Mouse (Mus musculus): Measurements from ENCODE around the gene Gm13277. TPM values are rescaled to one million over a fixed set of nuclear protein-coding genes. Genes with fewer than 3 reads are reported as not detected.
"Not testable (repeated sequence)": the region's sequence is repeated elsewhere in the genome, so short reads cannot be mapped to it uniquely, and the experiment has no call there.

Gene Gm13277
- polyA plus RNA-seq, 1 experiment from 2014 or later, result not detected

DNA sequence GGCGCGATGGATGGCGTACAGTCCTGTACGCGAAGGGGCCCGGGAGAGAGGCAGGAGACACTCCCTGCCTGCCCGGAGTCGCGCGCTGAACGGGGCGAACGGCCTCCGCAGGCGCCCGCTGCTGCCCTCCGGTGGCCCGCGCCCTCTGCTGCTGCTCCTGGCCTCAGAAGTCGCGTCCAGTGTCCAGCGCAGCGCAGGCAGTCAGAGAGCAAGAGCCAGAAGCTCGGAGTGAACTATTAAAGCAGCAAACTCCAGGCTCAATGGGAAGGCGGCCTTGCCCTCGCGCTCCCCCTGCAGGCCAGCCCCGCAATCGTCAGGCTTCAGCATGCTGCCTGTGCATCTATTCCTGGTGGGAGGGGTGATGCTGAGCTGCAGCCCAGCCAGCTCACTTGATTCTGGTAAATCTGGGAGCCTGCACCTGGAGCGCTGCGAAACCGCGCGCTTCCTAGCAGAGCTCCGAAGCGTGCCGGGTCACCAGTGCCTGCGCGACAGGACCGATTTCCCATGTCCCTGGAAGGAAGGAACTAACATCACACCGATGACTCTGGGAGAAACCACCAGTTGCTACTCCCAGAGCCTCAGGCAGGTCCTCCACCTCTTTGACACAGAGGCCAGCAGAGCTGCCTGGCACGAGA is 24.9 kb upstream of the Gm13277 start:
- H3K36me3 ChIP-seq (ENCODE audit: control insufficient read depth, insufficient read depth, low read length); H3K9me3 ChIP-seq (ENCODE audit: control insufficient read depth, low read length); ATAC-seq (ENCODE audit: insufficient number of reproducible peaks, insufficient read depth, low FRiP score, low read depth); H3K9ac ChIP-seq (ENCODE audit: low read length); H3K4me1 ChIP-seq (ENCODE audit: control insufficient read depth in 2 of 2, insufficient read depth in 2 of 2, low read length in 2 of 2); H3K27me3 ChIP-seq (ENCODE audit: control insufficient read depth, insufficient read depth, low read length): not testable (repeated sequence)
- WGBS, result 4% methylated on average over 28 of the region's 42 CpGs
- peak overlapping the region; percentile 44 for H3K4me2 ChIP-seq (ENCODE audit: low read length)
- peak overlapping the region in 1 of 2 experiments; percentile 68; a peak in 3 of 4 replicates for H3K27ac ChIP-seq (replicated peaks in 1 of 2; ENCODE audit: control insufficient read depth in 1 of 2, insufficient read depth in 1 of 2, low read depth in 2 of 2, low read length in 2 of 2)
- H3K4me3 ChIP-seq (ENCODE audit: control insufficient read depth in 1 of 2, insufficient read depth in 1 of 2, low read depth in 1 of 2, low read length in 2 of 2), result peak overlapping the region; percentile 14 to 32; a peak in 3 of 4 replicates

DNA sequence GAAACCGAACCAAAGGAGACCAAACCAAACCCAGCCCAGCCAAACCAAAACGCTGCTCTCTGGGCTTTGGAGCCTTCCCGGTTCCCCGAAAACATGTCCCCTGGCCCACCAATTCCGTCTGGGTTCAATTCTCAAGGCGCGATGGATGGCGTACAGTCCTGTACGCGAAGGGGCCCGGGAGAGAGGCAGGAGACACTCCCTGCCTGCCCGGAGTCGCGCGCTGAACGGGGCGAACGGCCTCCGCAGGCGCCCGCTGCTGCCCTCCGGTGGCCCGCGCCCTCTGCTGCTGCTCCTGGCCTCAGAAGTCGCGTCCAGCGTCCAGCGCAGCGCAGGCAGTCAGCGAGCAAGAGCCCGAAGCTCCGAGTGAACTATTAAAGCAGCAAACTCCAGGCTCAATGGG is 14.9 kb upstream of the Gm13277 start, which contains the start of gene Gm13290:
TSS of gene Gm13290 (plus strand) at position 301 of the 400 bp plus-strand sequence.
- H3K4me1 ChIP-seq (ENCODE audit: control insufficient read depth in 2 of 2, insufficient read depth in 2 of 2, low read length in 2 of 2); H3K9me3 ChIP-seq (ENCODE audit: control insufficient read depth, low read length); H3K4me2 ChIP-seq (ENCODE audit: low read length); H3K27ac ChIP-seq (replicated peaks in 1 of 2; ENCODE audit: control insufficient read depth in 1 of 2, insufficient read depth in 1 of 2, low read depth in 2 of 2, low read length in 2 of 2); H3K4me3 ChIP-seq (ENCODE audit: control insufficient read depth in 1 of 2, insufficient read depth in 1 of 2, low read depth in 1 of 2, low read length in 2 of 2); H3K9ac ChIP-seq (ENCODE audit: low read length); H3K27me3 ChIP-seq (ENCODE audit: control insufficient read depth, insufficient read depth, low read length); ATAC-seq (ENCODE audit: insufficient number of reproducible peaks, insufficient read depth, low FRiP score, low read depth); H3K36me3 ChIP-seq (ENCODE audit: control insufficient read depth, insufficient read depth, low read length): not testable (repeated sequence)
- no CpG with 5 or more reads among the region's 32 CpGs for WGBS

DNA sequence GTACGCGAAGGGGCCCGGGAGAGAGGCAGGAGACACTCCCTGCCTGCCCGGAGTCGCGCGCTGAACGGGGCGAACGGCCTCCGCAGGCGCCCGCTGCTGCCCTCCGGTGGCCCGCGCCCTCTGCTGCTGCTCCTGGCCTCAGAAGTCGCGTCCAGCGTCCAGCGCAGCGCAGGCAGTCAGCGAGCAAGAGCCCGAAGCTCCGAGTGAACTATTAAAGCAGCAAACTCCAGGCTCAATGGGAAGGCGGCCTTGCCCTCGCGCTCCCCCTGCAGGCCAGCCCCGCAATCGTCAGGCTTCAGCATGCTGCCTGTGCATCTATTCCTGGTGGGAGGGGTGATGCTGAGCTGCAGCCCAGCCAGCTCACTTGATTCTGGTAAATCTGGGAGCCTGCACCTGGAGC is 11.8 kb upstream of the Gm13277 start, which contains the start of gene Gm13289:
TSS of gene Gm13289 (plus strand) at position 301 of the 400 bp plus-strand sequence.
- not testable (repeated sequence) for H3K4me1 ChIP-seq (ENCODE audit: control insufficient read depth in 2 of 2, insufficient read depth in 2 of 2, low read length in 2 of 2); H3K4me3 ChIP-seq (ENCODE audit: control insufficient read depth in 1 of 2, insufficient read depth in 1 of 2, low read depth in 1 of 2, low read length in 2 of 2); H3K9me3 ChIP-seq (ENCODE audit: control insufficient read depth, low read length); ATAC-seq (ENCODE audit: insufficient number of reproducible peaks, insufficient read depth, low FRiP score, low read depth); H3K27me3 ChIP-seq (ENCODE audit: control insufficient read depth, insufficient read depth, low read length); H3K36me3 ChIP-seq (ENCODE audit: control insufficient read depth, insufficient read depth, low read length); H3K9ac ChIP-seq (ENCODE audit: low read length); H3K4me2 ChIP-seq (ENCODE audit: low read length); H3K27ac ChIP-seq (replicated peaks in 1 of 2; ENCODE audit: control insufficient read depth in 1 of 2, insufficient read depth in 1 of 2, low read depth in 2 of 2, low read length in 2 of 2)
- no CpG with 5 or more reads among the region's 29 CpGs for WGBS

DNA sequence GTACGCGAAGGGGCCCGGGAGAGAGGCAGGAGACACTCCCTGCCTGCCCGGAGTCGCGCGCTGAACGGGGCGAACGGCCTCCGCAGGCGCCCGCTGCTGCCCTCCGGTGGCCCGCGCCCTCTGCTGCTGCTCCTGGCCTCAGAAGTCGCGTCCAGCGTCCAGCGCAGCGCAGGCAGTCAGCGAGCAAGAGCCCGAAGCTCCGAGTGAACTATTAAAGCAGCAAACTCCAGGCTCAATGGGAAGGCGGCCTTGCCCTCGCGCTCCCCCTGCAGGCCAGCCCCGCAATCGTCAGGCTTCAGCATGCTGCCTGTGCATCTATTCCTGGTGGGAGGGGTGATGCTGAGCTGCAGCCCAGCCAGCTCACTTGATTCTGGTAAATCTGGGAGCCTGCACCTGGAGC is 8.9 kb upstream of the Gm13277 start, which contains the start of gene Gm13272:
TSS of gene Gm13272 (plus strand) at position 301 of the 400 bp plus-strand sequence.
- not testable (repeated sequence) for H3K4me3 ChIP-seq (ENCODE audit: control insufficient read depth in 1 of 2, insufficient read depth in 1 of 2, low read depth in 1 of 2, low read length in 2 of 2); H3K9ac ChIP-seq (ENCODE audit: low read length); H3K4me2 ChIP-seq (ENCODE audit: low read length); H3K27ac ChIP-seq (replicated peaks in 1 of 2; ENCODE audit: control insufficient read depth in 1 of 2, insufficient read depth in 1 of 2, low read depth in 2 of 2, low read length in 2 of 2); ATAC-seq (ENCODE audit: insufficient number of reproducible peaks, insufficient read depth, low FRiP score, low read depth); H3K36me3 ChIP-seq (ENCODE audit: control insufficient read depth, insufficient read depth, low read length); H3K4me1 ChIP-seq (ENCODE audit: control insufficient read depth in 2 of 2, insufficient read depth in 2 of 2, low read length in 2 of 2); H3K27me3 ChIP-seq (ENCODE audit: control insufficient read depth, insufficient read depth, low read length); H3K9me3 ChIP-seq (ENCODE audit: control insufficient read depth, low read length)
- WGBS, result no CpG with 5 or more reads among the region's 29 CpGs

DNA sequence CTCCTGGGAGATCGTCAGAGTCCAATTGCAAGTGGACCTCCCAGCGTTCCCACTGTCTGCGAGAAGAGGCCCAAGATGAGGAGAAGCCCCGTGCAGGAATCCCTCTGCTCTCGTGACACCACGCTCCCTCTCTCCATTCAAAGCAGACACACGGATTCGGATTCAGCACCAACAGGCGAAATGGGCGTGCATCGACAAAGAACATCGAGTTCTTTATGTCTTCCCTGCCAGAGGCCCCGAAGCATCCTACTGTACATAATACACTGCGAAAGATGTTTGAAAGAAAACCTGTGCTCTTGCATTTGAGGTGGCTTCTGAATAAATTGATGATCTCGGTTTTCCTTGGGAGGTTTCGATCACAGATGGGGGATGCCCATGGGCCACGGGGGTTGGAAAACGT is 8.1 kb upstream of the Gm13277 start:
- H3K27ac ChIP-seq (replicated peaks in 1 of 2; ENCODE audit: control insufficient read depth in 1 of 2, insufficient read depth in 1 of 2, low read depth in 2 of 2, low read length in 2 of 2); H3K4me3 ChIP-seq (ENCODE audit: control insufficient read depth in 1 of 2, insufficient read depth in 1 of 2, low read depth in 1 of 2, low read length in 2 of 2); ATAC-seq (ENCODE audit: insufficient number of reproducible peaks, insufficient read depth, low FRiP score, low read depth); H3K9ac ChIP-seq (ENCODE audit: low read length); H3K27me3 ChIP-seq (ENCODE audit: control insufficient read depth, insufficient read depth, low read length); H3K9me3 ChIP-seq (ENCODE audit: control insufficient read depth, low read length); H3K4me2 ChIP-seq (ENCODE audit: low read length); H3K4me1 ChIP-seq (ENCODE audit: control insufficient read depth in 2 of 2, insufficient read depth in 2 of 2, low read length in 2 of 2); H3K36me3 ChIP-seq (ENCODE audit: control insufficient read depth, insufficient read depth, low read length): not testable (repeated sequence)
- WGBS, result 32% methylated on average over 14 of the region's 18 CpGs

DNA sequence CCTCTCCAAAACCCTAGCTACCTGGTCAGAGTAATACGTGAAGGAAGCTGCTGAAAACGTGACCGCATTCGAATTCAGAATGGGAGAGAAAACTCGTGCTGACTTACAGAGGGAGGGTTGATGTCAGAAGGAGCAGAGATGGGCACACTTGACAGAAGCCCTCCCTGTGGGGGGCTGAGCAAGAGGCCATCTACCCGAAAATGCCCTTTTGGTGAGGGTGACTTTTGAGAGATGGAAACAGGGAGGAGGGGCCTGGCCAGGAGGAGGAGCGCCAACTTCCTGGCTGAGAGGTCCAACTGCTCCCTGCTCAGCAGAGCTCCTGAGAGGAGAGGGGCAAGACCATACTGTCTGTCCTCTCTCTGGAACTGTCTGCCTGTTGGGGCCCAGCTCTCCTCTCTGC is 6.6 kb upstream of the Gm13277 start, which contains the start of gene Ifnz:
TSS of gene Ifnz (plus strand) at position 301 of the 400 bp plus-strand sequence.
- not testable (repeated sequence) for H3K27me3 ChIP-seq (ENCODE audit: control insufficient read depth, insufficient read depth, low read length); H3K4me1 ChIP-seq (ENCODE audit: control insufficient read depth in 2 of 2, insufficient read depth in 2 of 2, low read length in 2 of 2); ATAC-seq (ENCODE audit: insufficient number of reproducible peaks, insufficient read depth, low FRiP score, low read depth); H3K36me3 ChIP-seq (ENCODE audit: control insufficient read depth, insufficient read depth, low read length); H3K9ac ChIP-seq (ENCODE audit: low read length); H3K9me3 ChIP-seq (ENCODE audit: control insufficient read depth, low read length)
- 0% methylated on average over 2 of the region's 7 CpGs for WGBS
- Histone ChIP-seq H3K4me2 (ENCODE audit: low read length) (peak within 1 kb of the TSS; percentile 52), H3K4me3 (ENCODE audit: control insufficient read depth in 1 of 2, insufficient read depth in 1 of 2, low read depth in 1 of 2, low read length in 2 of 2) (peak within 1 kb of the TSS in 1 of 2 experiments; percentile 43; a peak in 2 of 4 replicates), H3K27ac (replicated peaks in 1 of 2; ENCODE audit: control insufficient read depth in 1 of 2, insufficient read depth in 1 of 2, low read depth in 2 of 2, low read length in 2 of 2) (peak within 1 kb of the TSS; percentile 33 to 85; a peak in 2 of 4 replicates)

DNA sequence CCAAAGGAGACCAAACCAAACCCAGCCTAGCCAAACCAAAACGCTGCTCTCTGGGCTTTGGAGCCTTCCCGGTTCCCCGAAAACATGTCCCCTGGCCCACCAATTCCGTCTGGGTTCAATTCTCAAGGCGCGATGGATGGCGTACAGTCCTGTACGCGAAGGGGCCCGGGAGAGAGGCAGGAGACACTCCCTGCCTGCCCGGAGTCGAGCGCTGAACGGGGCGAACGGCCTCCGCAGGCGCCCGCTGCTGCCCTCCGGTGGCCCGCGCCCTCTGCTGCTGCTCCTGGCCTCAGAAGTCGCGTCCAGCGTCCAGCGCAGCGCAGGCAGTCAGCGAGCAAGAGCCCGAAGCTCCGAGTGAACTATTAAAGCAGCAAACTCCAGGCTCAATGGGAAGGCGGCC is 6.1 kb upstream of the Gm13277 start:
- not testable (repeated sequence) for H3K4me1 ChIP-seq (ENCODE audit: control insufficient read depth in 2 of 2, insufficient read depth in 2 of 2, low read length in 2 of 2); ATAC-seq (ENCODE audit: insufficient number of reproducible peaks, insufficient read depth, low FRiP score, low read depth); H3K9me3 ChIP-seq (ENCODE audit: control insufficient read depth, low read length); H3K27me3 ChIP-seq (ENCODE audit: control insufficient read depth, insufficient read depth, low read length); H3K36me3 ChIP-seq (ENCODE audit: control insufficient read depth, insufficient read depth, low read length); H3K9ac ChIP-seq (ENCODE audit: low read length)
- Histone ChIP-seq H3K27ac (replicated peaks in 1 of 2; ENCODE audit: control insufficient read depth in 1 of 2, insufficient read depth in 1 of 2, low read depth in 2 of 2, low read length in 2 of 2) (peak overlapping the region; percentile 33 to 85; a peak in 2 of 4 replicates), H3K4me2 (ENCODE audit: low read length) (peak overlapping the region; percentile 52), H3K4me3 (ENCODE audit: control insufficient read depth in 1 of 2, insufficient read depth in 1 of 2, low read depth in 1 of 2, low read length in 2 of 2) (peak overlapping the region in 1 of 2 experiments; percentile 43; a peak in 2 of 4 replicates)
- WGBS, result 0% methylated on average over 1 of the region's 31 CpGs

DNA sequence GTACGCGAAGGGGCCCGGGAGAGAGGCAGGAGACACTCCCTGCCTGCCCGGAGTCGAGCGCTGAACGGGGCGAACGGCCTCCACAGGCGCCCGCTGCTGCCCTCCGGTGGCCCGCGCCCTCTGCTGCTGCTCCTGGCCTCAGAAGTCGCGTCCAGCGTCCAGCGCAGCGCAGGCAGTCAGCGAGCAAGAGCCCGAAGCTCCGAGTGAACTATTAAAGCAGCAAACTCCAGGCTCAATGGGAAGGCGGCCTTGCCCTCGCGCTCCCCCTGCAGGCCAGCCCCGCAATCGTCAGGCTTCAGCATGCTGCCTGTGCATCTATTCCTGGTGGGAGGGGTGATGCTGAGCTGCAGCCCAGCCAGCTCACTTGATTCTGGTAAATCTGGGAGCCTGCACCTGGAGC is 3.0 kb upstream of the Gm13277 start, which contains the start of gene Gm13276:
TSS of gene Gm13276 (plus strand) at position 301 of the 400 bp plus-strand sequence.
- not testable (repeated sequence) for H3K36me3 ChIP-seq (ENCODE audit: control insufficient read depth, insufficient read depth, low read length); H3K9me3 ChIP-seq (ENCODE audit: control insufficient read depth, low read length); ATAC-seq (ENCODE audit: insufficient number of reproducible peaks, insufficient read depth, low FRiP score, low read depth); H3K4me2 ChIP-seq (ENCODE audit: low read length); H3K9ac ChIP-seq (ENCODE audit: low read length); H3K4me1 ChIP-seq (ENCODE audit: control insufficient read depth in 2 of 2, insufficient read depth in 2 of 2, low read length in 2 of 2); H3K27ac ChIP-seq (replicated peaks in 1 of 2; ENCODE audit: control insufficient read depth in 1 of 2, insufficient read depth in 1 of 2, low read depth in 2 of 2, low read length in 2 of 2); H3K27me3 ChIP-seq (ENCODE audit: control insufficient read depth, insufficient read depth, low read length); H3K4me3 ChIP-seq (ENCODE audit: control insufficient read depth in 1 of 2, insufficient read depth in 1 of 2, low read depth in 1 of 2, low read length in 2 of 2)
- WGBS, result no CpG with 5 or more reads among the region's 27 CpGs

Measured in heart, embryonic 14.5 days (tissue).